Mouse (Mus musculus) forebrain, embryonic 12.5 days (tissue): ENCODE data around the gene 9130019O22Rik. TPM values are rescaled to one million over a fixed set of nuclear protein-coding genes. Genes with fewer than 3 reads are reported as not detected.

Source experiments
- polyA plus RNA-seq: library from polyadenylated mRNA; unstranded; fragments of >200 nt; fragmentation: Nextera tagmentation; extraction: Ambion mirVana; gene quantifications from 2 replicates; pipeline ENCODE4 v1.2.1, GENCODE M21; 2016

The 9130019O22Rik gene
- polyA plus RNA-seq, 1 experiment from 2014 or later: 5.2 TPM

Other genes with a start within 250 kb of the 9130019O22Rik start
- 0.23 TPM in 1 of 2 replicates, not detected in the other for gene Spn, start 249.3 kb downstream of the 9130019O22Rik start, polyA plus RNA-seq
- gene Cd2bp2, start 191.1 kb downstream of the 9130019O22Rik start, polyA plus RNA-seq: 104 and 108 TPM in 2 replicates
- gene Tbc1d10b, start 178.7 kb downstream of the 9130019O22Rik start, polyA plus RNA-seq: 30.8 and 34.3 TPM in 2 replicates
- 9.2 and 10.1 TPM in 2 replicates for gene Mylpf, start 178.3 kb downstream of the 9130019O22Rik start, polyA plus RNA-seq
- 77.6 and 80.2 TPM in 2 replicates for gene Zfp553, start 154.1 kb downstream of the 9130019O22Rik start, polyA plus RNA-seq
- gene Sept1, start 154.0 kb downstream of the 9130019O22Rik start, polyA plus RNA-seq: 42.6 and 43.4 TPM in 2 replicates
- 53.3 and 60.3 TPM in 2 replicates for gene Zfp771, start 142.9 kb downstream of the 9130019O22Rik start, polyA plus RNA-seq
- 208 and 224 TPM in 2 replicates for gene Dctpp1, start 126.5 kb downstream of the 9130019O22Rik start, polyA plus RNA-seq
- gene Sephs2, start 113.1 kb downstream of the 9130019O22Rik start, polyA plus RNA-seq: 73.7 and 81.6 TPM in 2 replicates
- 0.26 and 0.47 TPM in 2 replicates for gene Itgal, start 90.9 kb downstream of the 9130019O22Rik start, polyA plus RNA-seq
- 16.3 and 18.4 TPM in 2 replicates for gene Zfp768, start 41.6 kb downstream of the 9130019O22Rik start, polyA plus RNA-seq
- 6.9 and 9.1 TPM in 2 replicates for gene Zfp747, start 11.1 kb downstream of the 9130019O22Rik start, polyA plus RNA-seq
- gene E430018J23Rik, start 6.5 kb upstream of the 9130019O22Rik start, polyA plus RNA-seq: 5.2 and 5.5 TPM in 2 replicates
- 5.3 and 6.4 TPM in 2 replicates for gene Zfp764, start 19.7 kb upstream of the 9130019O22Rik start, polyA plus RNA-seq
- gene Zfp688, start 34.9 kb upstream of the 9130019O22Rik start, polyA plus RNA-seq: 32.3 and 36.4 TPM in 2 replicates
- gene Zfp689, start 62.0 kb upstream of the 9130019O22Rik start, polyA plus RNA-seq: 16.0 and 18.8 TPM in 2 replicates
- gene Prr14, start 72.4 kb upstream of the 9130019O22Rik start, polyA plus RNA-seq: 63.0 and 64.7 TPM in 2 replicates
- 10.4 and 12.3 TPM in 2 replicates for gene Fbrs, start 92.0 kb upstream of the 9130019O22Rik start, polyA plus RNA-seq
- gene Srcap, start 124.8 kb upstream of the 9130019O22Rik start, polyA plus RNA-seq: 87.4 and 92.1 TPM in 2 replicates
- gene Gm42715, start 132.4 kb upstream of the 9130019O22Rik start, polyA plus RNA-seq: 16.4 and 16.8 TPM in 2 replicates
- 4.2 and 4.7 TPM in 2 replicates for gene Tmem265, start 174.2 kb upstream of the 9130019O22Rik start, polyA plus RNA-seq
- gene Phkg2, start 186.2 kb upstream of the 9130019O22Rik start, polyA plus RNA-seq: 56.6 and 60.7 TPM in 2 replicates
- gene Ccdc189, start 201.4 kb upstream of the 9130019O22Rik start, polyA plus RNA-seq: 12.7 and 16.3 TPM in 2 replicates
- 67.7 and 74.1 TPM in 2 replicates for gene Rnf40, start 201.6 kb upstream of the 9130019O22Rik start, polyA plus RNA-seq
- 31.7 and 34.6 TPM in 2 replicates for gene Zfp629, start 228.6 kb upstream of the 9130019O22Rik start, polyA plus RNA-seq